Mouse (Mus musculus) neural tube, embryonic 13.5 days (tissue): Measurements from ENCODE around the gene Slc33a1. TPM values are rescaled to one million over a fixed set of nuclear protein-coding genes. Genes with fewer than 3 reads are reported as not detected.

Source experiments
- ATAC-seq: fragments of 200-750 bp; cut with Nextera tagmentation; 2 replicates; pipeline ENCODE4 v1.8.0; 2017; ENCODE audit warnings: low read depth, mild to moderate bottlenecking, moderate TSS enrichment, moderate library complexity
- H3K27ac ChIP-seq: fragments of 300-500 bp; sonication (generic); replicated peaks from 2 replicates; pipeline ENCODE4 v1.5.1; 2015; ENCODE audit warnings: moderate library complexity, mild to moderate bottlenecking, inconsistent platforms
- H3K27me3 ChIP-seq: fragments of 300-500 bp; sonication (generic); 2 replicates; pipeline ENCODE4 v1.6.1; 2015; ENCODE audit warnings: mild to moderate bottlenecking, inconsistent platforms
- H3K36me3 ChIP-seq: fragments of 300-500 bp; sonication (generic); 2 replicates; pipeline ENCODE4 v1.6.1; 2015; ENCODE audit warnings: mild to moderate bottlenecking, inconsistent platforms
- H3K4me1 ChIP-seq: fragments of 300-500 bp; sonication (generic); replicated peaks from 2 replicates; pipeline ENCODE4 v1.6.1; 2015; ENCODE audit warnings: inconsistent platforms
- H3K4me2 ChIP-seq: fragments of 300-500 bp; sonication (generic); 2 replicates; pipeline ENCODE4 v1.6.1; 2015; ENCODE audit warnings: inconsistent platforms, mild to moderate bottlenecking, moderate library complexity
- H3K4me3 ChIP-seq: fragments of 300-500 bp; sonication (generic); 2 replicates; pipeline ENCODE4 v1.5.1; 2015; ENCODE audit warnings: mild to moderate bottlenecking, inconsistent platforms
- H3K9ac ChIP-seq: fragments of 300-500 bp; sonication (generic); 2 replicates; pipeline ENCODE4 v1.6.1; 2015; ENCODE audit warnings: moderate library complexity, mild to moderate bottlenecking, inconsistent platforms
- H3K9me3 ChIP-seq: fragments of 300-500 bp; sonication (generic); 2 replicates; pipeline ENCODE4 v1.6.1; 2016; ENCODE audit warnings: inconsistent platforms
- WGBS: fragments of 180-500 bp; shearing (Covaris S2); methylation state at CpG from one replicate; pipeline ENCODE4 v1.1.7; 2015; 5-methylcytosine and 5-hydroxymethylcytosine counted together
- polyA plus RNA-seq: library from polyadenylated mRNA; unstranded; fragments of >200 nt; fragmentation: Nextera tagmentation; extraction: Ambion mirVana; gene quantifications from 2 replicates; pipeline ENCODE4 v1.2.1, GENCODE M21; 2015

The Slc33a1 gene
- polyA plus RNA-seq, 1 experiment from 2014 or later = 16.1 TPM

DNA sequence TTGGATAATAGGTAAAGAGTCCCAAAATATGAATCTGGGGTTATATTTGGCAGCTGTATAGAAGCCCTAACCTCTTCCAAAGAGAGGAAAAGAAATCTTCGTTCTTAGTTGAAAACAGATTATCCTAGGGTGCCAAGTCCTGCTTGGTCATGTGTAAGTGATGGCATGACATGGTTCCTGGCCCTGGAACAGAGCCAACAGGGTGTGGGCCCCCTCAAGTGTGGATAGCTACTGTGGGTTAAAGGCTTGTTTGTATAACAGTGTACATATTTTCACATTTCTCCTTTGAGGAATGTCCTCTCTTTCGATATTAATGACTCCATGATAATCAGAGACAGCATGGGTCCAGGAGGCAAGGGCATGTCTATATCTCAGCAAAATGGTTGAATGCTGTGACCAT lies 25.6 kb downstream of the Slc33a1 start:
- H3K27me3 ChIP-seq = no peaks in the 10 kb centered on the region
- no peak for ATAC-seq
- no peak overlapping the region for H3K4me2 ChIP-seq
- H3K9ac ChIP-seq = no peak overlapping the region
- peaks cover 9% of the 10 kb centered on the region for H3K36me3 ChIP-seq
- H3K4me3 ChIP-seq = no peak overlapping the region
- H3K4me1 ChIP-seq = no peaks in the 10 kb centered on the region
- WGBS = 85% methylated on average over 2 of the region's 2 CpGs
- H3K27ac ChIP-seq = no peak overlapping the region
- H3K9me3 ChIP-seq = no peaks in the 10 kb centered on the region

DNA sequence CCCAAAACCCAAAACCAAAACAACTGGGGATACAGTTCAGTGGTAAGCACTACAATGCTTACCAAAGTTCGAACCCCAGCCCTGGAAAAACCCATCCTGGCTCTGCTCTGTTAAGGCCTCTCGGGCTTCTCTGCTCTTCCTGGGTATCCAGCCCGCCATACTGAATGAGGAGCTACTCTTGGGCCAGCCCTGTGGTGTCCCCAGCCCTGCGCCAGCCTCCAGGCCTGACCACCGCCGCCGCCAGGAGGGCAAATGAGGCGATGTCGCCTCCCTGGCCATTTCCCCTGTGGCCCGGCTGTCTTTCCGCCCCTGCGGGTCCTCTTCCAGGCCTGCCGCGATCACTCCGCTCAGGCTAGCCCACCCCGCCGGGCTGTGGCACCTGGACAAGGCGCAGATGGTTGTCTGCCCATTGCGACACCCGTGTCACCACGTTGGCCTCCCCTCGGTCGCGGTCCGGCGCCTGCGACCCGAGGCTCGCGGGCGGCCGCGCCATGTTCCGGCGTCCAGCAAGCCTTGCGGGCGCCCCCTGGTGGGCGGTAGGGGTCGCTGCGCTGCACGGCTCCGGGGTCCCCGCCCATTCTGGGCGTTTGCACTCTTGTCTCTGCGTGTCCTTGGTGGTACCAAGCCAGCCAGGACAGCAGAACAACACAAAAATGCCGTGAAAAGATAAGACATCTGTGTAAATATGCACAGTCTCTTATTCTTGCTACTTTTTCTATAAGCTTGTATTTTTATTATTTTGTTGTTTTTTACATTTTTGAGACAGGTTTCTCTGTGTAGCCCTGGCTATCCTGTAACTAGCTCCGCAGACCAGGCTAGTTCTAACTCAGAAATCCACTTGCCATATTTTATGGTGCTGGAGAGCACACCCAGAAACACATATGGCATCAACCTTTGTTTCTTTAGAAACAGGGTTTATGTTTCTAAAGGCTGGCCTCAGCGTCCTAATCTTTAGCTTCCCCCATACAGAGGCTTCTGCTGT lies 35.4 kb downstream of the Slc33a1 start, which contains the start of gene E130311K13Rik:
E130311K13Rik (minus strand) TSS at position 595 of the 982 bp plus-strand sequence.
- no peaks in the 10 kb centered on the region for H3K36me3 ChIP-seq
- no peaks in the 10 kb centered on the region for H3K4me1 ChIP-seq
- peak within 1 kb of the TSS; percentile 80 for H3K27ac ChIP-seq
- no peaks in the 10 kb centered on the region for H3K27me3 ChIP-seq
- 4% methylated on average over 48 of the region's 48 CpGs for WGBS
- H3K9me3 ChIP-seq = no peaks in the 10 kb centered on the region
- peak; percentile 96 for ATAC-seq
- H3K4me3 ChIP-seq = peak within 1 kb of the TSS; percentile 68
- peak within 1 kb of the TSS; percentile 62 for H3K4me2 ChIP-seq
- H3K9ac ChIP-seq = peak within 1 kb of the TSS; percentile 86

DNA sequence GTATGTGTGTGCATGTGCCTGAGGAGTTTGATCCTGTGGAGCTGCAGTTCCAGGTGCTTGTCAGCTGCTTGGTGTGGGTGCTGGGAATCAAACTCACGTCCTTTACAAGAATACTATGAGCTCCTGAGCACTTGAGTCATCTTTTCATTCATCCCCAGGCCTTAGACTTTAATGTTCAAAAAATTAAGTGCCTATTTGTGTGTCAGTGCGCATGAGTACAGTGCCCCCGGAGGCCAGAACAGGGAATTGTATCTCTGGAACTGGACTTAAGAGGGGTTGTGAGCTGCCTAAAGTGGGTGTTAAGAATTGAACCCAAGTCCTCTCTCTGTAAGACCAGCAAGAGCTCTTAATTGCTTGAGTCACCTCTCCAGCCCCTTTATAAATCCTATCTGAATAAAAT lies 44.9 kb downstream of the Slc33a1 start:
- Histone ChIP-seq H3K36me3 (no peaks in the 10 kb centered on the region), H3K27ac (no peak overlapping the region), H3K27me3 (no peaks in the 10 kb centered on the region), H3K9ac (no peak overlapping the region), H3K4me1 (no peaks in the 10 kb centered on the region), H3K4me2 (no peak overlapping the region), H3K4me3 (no peak overlapping the region), H3K9me3 (no peaks in the 10 kb centered on the region)
- 66% methylated on average over 3 of the region's 3 CpGs for WGBS
- no peak for ATAC-seq

DNA sequence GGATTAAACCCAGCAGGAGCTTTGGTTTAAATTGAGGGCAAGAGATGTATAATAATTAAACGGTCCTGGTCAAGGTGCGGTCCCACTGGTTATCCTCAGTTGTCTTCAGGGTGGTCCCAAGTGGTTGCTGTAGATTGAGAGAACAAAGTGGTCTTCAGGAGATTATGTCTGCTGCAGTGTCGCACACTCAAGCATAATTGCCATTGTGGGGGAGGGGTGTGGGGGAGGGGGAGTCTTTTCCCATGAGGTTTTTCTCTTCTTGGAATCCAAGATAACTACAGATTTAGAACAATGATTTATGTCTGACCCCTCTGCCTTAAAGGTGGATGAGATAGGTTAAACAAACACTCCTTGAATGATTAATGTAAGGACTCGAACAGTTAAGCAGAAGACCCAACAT lies 54.3 kb downstream of the Slc33a1 start:
- H3K27me3 ChIP-seq = no peaks in the 10 kb centered on the region
- ATAC-seq = no peak
- H3K36me3 ChIP-seq = no peaks in the 10 kb centered on the region
- no peak overlapping the region for H3K9ac ChIP-seq
- no peak overlapping the region for H3K27ac ChIP-seq
- no peaks in the 10 kb centered on the region for H3K9me3 ChIP-seq
- H3K4me1 ChIP-seq = peaks cover 2% of the 10 kb centered on the region; the same call in 1 of the 2 replicates
- H3K4me3 ChIP-seq = no peak overlapping the region
- no peak overlapping the region for H3K4me2 ChIP-seq
- WGBS = 76% methylated on average over 4 of the region's 4 CpGs

DNA sequence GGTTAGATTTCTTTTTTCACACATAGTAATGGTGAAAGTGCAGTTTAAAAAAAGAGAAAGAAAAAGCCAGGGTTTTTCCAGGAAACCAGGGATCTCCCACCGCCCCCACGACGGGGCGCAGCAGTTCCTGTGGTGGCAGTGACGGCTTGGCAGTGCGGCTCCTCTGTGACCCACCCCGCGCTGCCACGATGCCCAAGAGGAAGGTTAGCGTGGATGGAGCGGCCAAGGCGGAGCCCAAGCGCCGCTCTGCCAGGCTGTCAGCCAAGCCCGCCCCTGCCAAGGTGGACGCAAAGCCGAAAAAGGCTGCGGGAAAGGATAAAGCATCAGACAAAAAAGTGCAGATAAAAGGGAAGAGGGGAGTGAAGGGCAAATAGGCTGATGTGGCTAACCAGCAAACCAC lies 59.3 kb downstream of the Slc33a1 start:
- peak overlapping the region; percentile 69 for H3K4me2 ChIP-seq
- H3K36me3 ChIP-seq = no peaks in the 10 kb centered on the region
- H3K9ac ChIP-seq = peak overlapping the region; percentile 68
- H3K4me1 ChIP-seq = peaks cover 7% of the 10 kb centered on the region
- ATAC-seq = no peak
- WGBS = 2% methylated on average over 18 of the region's 18 CpGs
- no peak overlapping the region for H3K27ac ChIP-seq
- H3K4me3 ChIP-seq = peak overlapping the region; percentile 36
- no peaks in the 10 kb centered on the region for H3K27me3 ChIP-seq
- H3K9me3 ChIP-seq = no peaks in the 10 kb centered on the region

DNA sequence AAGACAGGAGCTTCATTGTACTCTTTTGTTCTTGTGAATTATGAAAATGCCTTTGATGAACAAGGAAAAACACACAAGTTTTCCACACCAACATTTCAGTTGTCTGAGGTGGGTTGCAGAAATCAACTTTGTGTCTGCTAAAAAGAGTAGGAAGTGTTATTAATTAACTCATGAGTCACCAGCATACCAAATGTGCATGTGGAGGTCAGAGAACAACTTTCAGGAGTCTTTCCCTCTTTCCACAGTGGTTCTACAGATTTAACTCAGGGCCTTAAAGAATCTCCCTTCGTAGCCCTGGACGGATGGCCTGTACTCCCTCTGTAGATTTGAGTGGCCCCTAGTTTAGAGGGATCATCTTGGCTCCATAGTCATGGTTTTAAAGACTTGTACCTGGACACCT lies 60.4 kb downstream of the Slc33a1 start:
- WGBS = 80% methylated on average over 2 of the region's 2 CpGs
- no peak overlapping the region for H3K4me2 ChIP-seq

DNA sequence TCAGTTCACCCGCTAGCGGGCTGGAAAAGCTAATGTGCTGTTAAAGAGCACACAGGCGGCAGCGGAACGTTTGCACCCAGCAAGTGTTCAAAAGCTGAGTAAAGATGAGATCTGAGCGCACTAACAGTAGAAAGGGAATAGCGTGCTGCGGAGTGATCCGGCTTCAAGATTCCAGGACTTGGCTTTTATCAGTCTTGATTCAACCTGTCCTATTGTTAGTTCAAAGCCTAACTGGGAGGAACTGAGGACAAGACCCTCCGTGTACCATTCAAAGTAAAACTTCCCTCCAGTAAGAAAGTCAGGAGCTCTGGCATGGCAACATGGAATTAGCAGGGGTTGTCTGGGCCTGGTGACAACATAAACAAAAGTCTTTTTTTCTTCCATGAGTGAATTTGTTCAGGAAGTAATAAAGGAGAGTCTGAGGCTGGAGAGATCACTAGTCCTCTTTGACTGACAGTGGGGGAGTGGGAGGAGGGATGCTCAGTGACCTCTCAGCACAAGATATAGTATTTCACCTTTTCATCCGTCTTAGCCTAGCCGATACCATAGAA lies 64.5 kb downstream of the Slc33a1 start:
- H3K9ac ChIP-seq = no peak overlapping the region
- H3K4me3 ChIP-seq = peak overlapping the region; percentile 84
- no peaks in the 10 kb centered on the region for H3K36me3 ChIP-seq
- no peaks in the 10 kb centered on the region for H3K9me3 ChIP-seq
- WGBS = 2% methylated on average over 12 of the region's 12 CpGs
- H3K27me3 ChIP-seq = no peaks in the 10 kb centered on the region
- ATAC-seq = no peak
- H3K4me1 ChIP-seq = peaks cover 36% of the 10 kb centered on the region
- H3K4me2 ChIP-seq = peak overlapping the region; percentile 86
- H3K27ac ChIP-seq = 0 out of 2 replicates have a peak overlapping the region, but pooled peaks have one; percentile 93

More for the DNA sequence above, 60.4 kb downstream of the Slc33a1 start:
- no peaks in the 10 kb centered on the region for H3K27me3 ChIP-seq
- no peaks in the 10 kb centered on the region for H3K9me3 ChIP-seq
- H3K4me3 ChIP-seq = no peak overlapping the region
- no peak overlapping the region for H3K9ac ChIP-seq
- no peaks in the 10 kb centered on the region for H3K36me3 ChIP-seq
- no peak overlapping the region for H3K27ac ChIP-seq
- H3K4me1 ChIP-seq = peaks cover 16% of the 10 kb centered on the region
- no peak for ATAC-seq

DNA sequence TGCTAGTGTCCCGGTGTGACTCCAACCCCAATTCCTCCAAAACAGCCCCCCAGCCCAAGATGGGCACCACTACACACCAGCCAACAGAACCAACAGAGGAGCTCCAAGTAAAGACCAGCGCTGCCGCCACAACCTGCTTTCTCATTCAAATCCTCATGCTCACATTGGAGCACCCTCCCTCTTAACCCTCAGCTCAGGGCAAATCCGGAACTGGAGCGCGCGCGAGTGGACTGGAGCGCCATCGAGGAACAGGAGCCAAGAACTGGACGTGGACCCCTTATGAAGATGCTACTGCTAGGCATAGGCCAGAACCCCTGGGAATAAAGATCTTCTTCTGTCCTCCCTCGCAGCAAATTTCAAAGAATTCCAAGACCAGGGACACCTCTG lies 65.3 kb downstream of the Slc33a1 start, which contains the start of gene Plch1:
Plch1 (minus strand) TSS at position 164 of the 387 bp plus-strand sequence.
- ATAC-seq = peak; percentile 84
- Histone ChIP-seq H3K4me3 (peak within 1 kb of the TSS; percentile 84), H3K9ac (peak within 1 kb of the TSS; percentile 87), H3K9me3 (no peaks in the 10 kb centered on the region), H3K4me2 (peak within 1 kb of the TSS; percentile 86), H3K27ac (peak within 1 kb of the TSS; percentile 93), H3K36me3 (no peaks in the 10 kb centered on the region), H3K4me1 (peaks cover 40% of the 10 kb centered on the region), H3K27me3 (no peaks in the 10 kb centered on the region)
- WGBS = under 1% methylated on average over 12 of the region's 12 CpGs

DNA sequence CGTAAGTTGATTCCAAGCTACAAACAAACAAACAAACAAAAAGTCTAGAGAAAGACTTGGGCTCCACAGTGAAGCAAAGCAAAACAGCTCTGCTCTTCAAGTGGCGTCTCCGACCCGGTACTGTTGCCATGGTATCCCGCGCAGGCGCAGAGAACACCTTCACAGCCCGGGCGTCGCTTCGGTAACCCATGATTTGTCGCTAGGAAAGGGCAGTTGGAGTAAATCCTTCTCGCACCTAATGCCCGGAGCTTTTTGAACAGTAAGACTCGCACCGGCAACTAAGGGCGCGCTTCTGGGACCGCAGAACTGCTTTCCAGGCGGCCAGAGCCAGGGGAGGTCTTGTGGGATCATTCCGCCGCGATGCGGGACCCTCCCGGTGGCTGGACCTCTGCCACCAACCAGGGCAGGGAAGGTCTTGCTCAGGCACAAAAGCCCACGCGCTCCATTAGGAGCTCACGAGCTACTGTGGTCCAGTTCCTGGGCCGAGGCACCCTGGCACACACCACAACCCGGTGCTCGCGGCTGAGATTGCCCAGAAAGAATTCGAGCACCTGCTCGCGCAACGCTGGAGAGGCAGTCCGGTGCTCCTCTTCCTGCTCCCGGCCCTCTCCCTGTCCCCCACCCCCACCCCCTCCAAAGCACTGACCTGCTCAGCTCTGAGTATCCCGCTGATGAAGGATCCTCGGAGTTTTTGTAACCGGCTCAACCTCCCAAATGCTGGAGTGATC lies 65.8 kb downstream of the Slc33a1 start:
- peaks cover 44% of the 10 kb centered on the region for H3K4me1 ChIP-seq
- peak overlapping the region; percentile 87 for H3K9ac ChIP-seq
- H3K4me2 ChIP-seq = peak overlapping the region; percentile 86
- ATAC-seq = peak; percentile 93
- under 1% methylated on average over 41 of the region's 41 CpGs for WGBS
- no peaks in the 10 kb centered on the region for H3K27me3 ChIP-seq
- no peaks in the 10 kb centered on the region for H3K36me3 ChIP-seq
- H3K9me3 ChIP-seq = no peaks in the 10 kb centered on the region
- peak overlapping the region; percentile 93 for H3K27ac ChIP-seq
- peak overlapping the region; percentile 84 for H3K4me3 ChIP-seq

DNA sequence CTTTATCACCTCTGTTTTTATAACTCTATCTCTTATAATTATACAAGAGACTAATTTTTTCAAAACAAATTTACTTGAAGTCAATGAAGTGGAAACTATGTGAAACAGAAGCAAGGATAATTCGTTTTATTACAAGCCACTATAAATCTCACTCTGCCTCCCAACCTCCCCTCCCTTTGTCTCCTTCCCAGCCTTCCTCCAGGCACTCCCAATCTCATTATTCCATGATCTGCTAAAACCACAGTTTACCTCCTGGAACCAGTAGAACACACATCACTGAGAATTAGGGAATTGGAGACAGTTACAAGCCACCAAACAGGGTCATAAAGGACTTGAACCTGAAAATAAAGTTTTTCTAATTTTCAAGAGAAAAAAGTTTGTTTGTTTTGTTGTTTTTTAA lies 67.4 kb downstream of the Slc33a1 start:
- H3K27ac ChIP-seq = peak overlapping the region; percentile 53
- H3K4me2 ChIP-seq = peak overlapping the region; percentile 86
- no peaks in the 10 kb centered on the region for H3K27me3 ChIP-seq
- 0 out of 2 replicates have a peak overlapping the region, but pooled peaks have one; percentile 59 for H3K9ac ChIP-seq
- WGBS = 5% methylated on average over 1 of the region's 1 CpGs
- no peaks in the 10 kb centered on the region for H3K9me3 ChIP-seq
- ATAC-seq = no peak
- peak overlapping the region; percentile 84 for H3K4me3 ChIP-seq
- H3K36me3 ChIP-seq = no peaks in the 10 kb centered on the region
- H3K4me1 ChIP-seq = peaks cover 48% of the 10 kb centered on the region

DNA sequence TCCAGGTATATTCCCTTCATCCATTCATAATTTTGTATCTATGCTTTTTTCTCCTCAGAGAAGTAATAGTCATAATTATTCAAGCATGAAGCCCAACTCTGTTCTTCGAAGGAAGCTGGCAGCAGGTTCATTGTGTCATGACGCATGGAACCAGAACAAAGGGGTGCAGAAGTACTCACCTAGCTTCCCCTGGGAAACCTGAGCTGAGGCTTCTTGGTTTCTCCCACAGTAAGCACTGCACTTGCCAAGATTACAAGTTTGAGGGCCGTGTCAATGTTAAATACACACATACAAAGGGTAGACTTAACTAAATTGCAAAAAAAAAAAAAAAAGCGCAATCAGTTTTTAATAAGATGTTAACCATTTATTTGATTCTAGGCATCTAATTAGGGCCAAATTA lies 68.3 kb downstream of the Slc33a1 start:
- no peak for ATAC-seq
- no peaks in the 10 kb centered on the region for H3K27me3 ChIP-seq
- peak overlapping the region; percentile 53 for H3K27ac ChIP-seq
- no peak overlapping the region for H3K4me3 ChIP-seq
- no peak overlapping the region for H3K9ac ChIP-seq
- H3K9me3 ChIP-seq = no peaks in the 10 kb centered on the region
- H3K36me3 ChIP-seq = no peaks in the 10 kb centered on the region
- WGBS = 40% methylated on average over 4 of the region's 4 CpGs
- H3K4me2 ChIP-seq = peak overlapping the region; percentile 86
- H3K4me1 ChIP-seq = peaks cover 48% of the 10 kb centered on the region

DNA sequence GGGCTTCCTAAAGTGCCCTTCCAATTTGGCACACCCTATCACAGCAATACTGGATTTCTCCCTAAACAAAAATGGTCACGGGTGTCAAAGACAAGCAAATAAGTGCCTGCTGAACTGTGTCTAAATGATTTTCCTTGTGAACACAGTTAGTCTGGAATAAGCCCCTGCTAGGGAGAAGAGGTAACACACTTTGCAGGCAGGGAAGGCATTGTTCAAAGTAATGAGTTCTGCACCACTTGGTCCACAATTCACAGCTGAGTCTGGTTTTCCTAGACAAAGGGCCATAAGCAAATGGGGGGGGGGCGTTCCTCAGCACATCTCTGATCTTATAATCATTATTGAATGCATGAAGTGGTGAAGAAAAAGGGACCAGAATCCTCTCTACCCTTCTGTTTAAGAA lies 68.8 kb downstream of the Slc33a1 start:
- ATAC-seq = no peak
- no peaks in the 10 kb centered on the region for H3K36me3 ChIP-seq
- H3K9me3 ChIP-seq = no peaks in the 10 kb centered on the region
- H3K9ac ChIP-seq = no peak overlapping the region
- peak overlapping the region; percentile 6; the same call in 1 of the 2 replicates for H3K4me2 ChIP-seq
- H3K4me1 ChIP-seq = peaks cover 48% of the 10 kb centered on the region
- 9% methylated on average over 2 of the region's 2 CpGs for WGBS
- peak overlapping the region; percentile 53 for H3K27ac ChIP-seq
- no peaks in the 10 kb centered on the region for H3K27me3 ChIP-seq
- H3K4me3 ChIP-seq = no peak overlapping the region
